Mouse (Mus musculus) liver, embryonic 12.5 days (tissue): ENCODE measurements around the gene Ankra2. TPM values are rescaled to one million over a fixed set of nuclear protein-coding genes. Genes with fewer than 3 reads are reported as not detected.

Experiments
- ATAC-seq: fragments of 200-750 bp; cut with Nextera tagmentation; 2 replicates; pipeline ENCODE4 v1.8.0; 2017; ENCODE audit warnings: moderate number of reproducible peaks, mild to moderate bottlenecking, moderate library complexity
- H3K27ac ChIP-seq: fragments of 300-500 bp; sonication (generic); 2 replicates; pipeline ENCODE4 v1.5.1; 2016; ENCODE audit warnings: mild to moderate bottlenecking
- H3K27me3 ChIP-seq: fragments of 300-500 bp; sonication (generic); replicated peaks from 2 replicates; pipeline ENCODE4 v1.6.1; 2016; ENCODE audit warnings: mild to moderate bottlenecking, moderate library complexity
- H3K36me3 ChIP-seq: fragments of 300-500 bp; sonication (generic); 2 replicates; pipeline ENCODE4 v1.6.1; 2016; ENCODE audit warnings: mild to moderate bottlenecking, moderate library complexity
- H3K4me1 ChIP-seq: fragments of 300-500 bp; sonication (generic); 2 replicates; pipeline ENCODE4 v1.6.1; 2016
- H3K4me2 ChIP-seq: fragments of 300-500 bp; sonication (generic); 2 replicates; pipeline ENCODE4 v1.6.1; 2016; ENCODE audit warnings: mild to moderate bottlenecking, moderate library complexity
- H3K4me3 ChIP-seq: fragments of 300-500 bp; sonication (generic); 2 replicates; pipeline ENCODE4 v1.5.1; 2016; ENCODE audit warnings: mild to moderate bottlenecking, moderate library complexity
- H3K9ac ChIP-seq: fragments of 300-500 bp; sonication (generic); 2 replicates; pipeline ENCODE4 v1.6.1; 2016; ENCODE audit warnings: mild to moderate bottlenecking, moderate library complexity
- H3K9me3 ChIP-seq: fragments of 300-500 bp; sonication (generic); replicated peaks from 2 replicates; pipeline ENCODE4 v1.6.1; 2016; ENCODE audit warnings: mild to moderate bottlenecking, moderate library complexity
- WGBS: fragments of 180-500 bp; shearing (Covaris S2); methylation state at CpG from one replicate; pipeline ENCODE4 v1.1.7; 2016; ENCODE audit not compliant: insufficient replicate concordance; 5-methylcytosine and 5-hydroxymethylcytosine counted together
- polyA plus RNA-seq: library from polyadenylated mRNA; unstranded; fragments of >200 nt; fragmentation: Nextera tagmentation; extraction: Ambion mirVana; gene quantifications from 2 replicates; pipeline ENCODE4 v1.2.1, GENCODE M21; 2016

Gene Ankra2
- polyA plus RNA-seq, 1 experiment from 2014 or later: 11.6 TPM

DNA sequence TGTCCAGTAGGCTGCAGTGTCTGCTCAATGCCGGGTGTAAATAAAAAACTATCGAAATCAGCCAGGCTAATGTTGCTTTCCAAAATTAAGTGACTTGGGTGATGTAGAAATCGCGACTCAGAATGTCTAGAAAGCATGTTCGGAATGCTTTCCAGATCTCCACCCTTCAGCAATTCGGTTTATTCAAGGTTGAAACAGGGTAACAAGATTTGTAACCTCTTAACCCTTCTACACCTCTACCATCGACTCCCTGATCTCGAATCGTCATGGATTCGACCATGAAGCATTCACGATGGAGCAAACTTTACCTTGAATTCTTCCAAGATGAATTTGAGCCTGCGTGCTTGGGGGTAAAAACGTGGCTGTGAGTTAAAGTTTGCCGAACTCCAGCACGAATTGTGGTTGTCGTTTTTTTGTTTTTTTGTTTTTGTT is 54.4 kb downstream of the Ankra2 start:
- peak overlapping the region; percentile 99 for H3K9ac ChIP-seq
- H3K27ac ChIP-seq: peak overlapping the region; percentile 91
- peak overlapping the region; percentile 81 for H3K4me2 ChIP-seq
- H3K36me3 ChIP-seq: peaks cover 27% of the 10 kb centered on the region
- peaks cover 24% of the 10 kb centered on the region for H3K4me1 ChIP-seq
- peak; percentile 40 for ATAC-seq
- H3K4me3 ChIP-seq: peak overlapping the region; percentile 100
- H3K9me3 ChIP-seq: no peaks in the 10 kb centered on the region
- 1% methylated on average over 16 of the region's 16 CpGs for WGBS
- H3K27me3 ChIP-seq: no peaks in the 10 kb centered on the region

DNA sequence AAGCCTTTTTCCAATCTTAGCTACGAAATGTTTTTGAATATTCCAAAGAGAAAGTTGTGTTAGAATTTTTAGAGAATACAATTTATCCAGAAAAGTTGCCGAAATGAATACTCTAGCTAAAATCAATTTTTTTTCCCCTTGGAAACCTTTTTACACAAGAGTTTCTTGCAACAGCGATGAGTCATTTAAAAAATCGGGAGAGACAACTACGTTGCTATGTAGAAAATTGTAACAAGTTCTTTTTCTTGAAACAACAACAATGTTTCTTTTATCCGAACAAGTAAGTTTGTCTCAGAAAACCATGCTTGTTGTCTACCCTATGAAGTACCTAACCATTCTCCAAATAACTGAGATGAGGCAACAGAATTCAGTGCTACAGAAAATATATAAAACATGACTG is 55.0 kb downstream of the Ankra2 start:
- H3K4me2 ChIP-seq: peak overlapping the region; percentile 81
- WGBS: 77% methylated on average over 6 of the region's 6 CpGs

More for the DNA sequence above, 55.0 kb downstream of the Ankra2 start:
- Histone ChIP-seq H3K9me3 (no peaks in the 10 kb centered on the region), H3K9ac (no peak overlapping the region), H3K27me3 (no peaks in the 10 kb centered on the region), H3K36me3 (peaks cover 21% of the 10 kb centered on the region), H3K27ac (no peak overlapping the region), H3K4me3 (peak overlapping the region; percentile 100), H3K4me1 (peaks cover 24% of the 10 kb centered on the region)
- no peak for ATAC-seq

Other genes starting within 250 kb of the Ankra2 start
- 0.85 and 1.2 TPM in 2 replicates for gene Arhgef28, start 56.6 kb upstream of the Ankra2 start, polyA plus RNA-seq
- gene Utp15, start within 50 bp of the Ankra2 start, polyA plus RNA-seq: 26.9 and 28.4 TPM in 2 replicates
- gene Gm21976, start 16.8 kb downstream of the Ankra2 start, polyA plus RNA-seq: not detected in 2 replicates
- gene Btf3, start 53.9 kb downstream of the Ankra2 start, polyA plus RNA-seq: 552 and 568 TPM in 2 replicates
- gene Foxd1, start 91.2 kb downstream of the Ankra2 start, polyA plus RNA-seq: not detected in 2 replicates
- 0.63 and 0.98 TPM in 2 replicates for gene Gm10320, start 228.9 kb downstream of the Ankra2 start, polyA plus RNA-seq